ENCODE assay signal across 8 mouse cellular contexts in genomic region chr1:74295456-74296171, GRCm38 (mm10). TPM values are rescaled to one million over a fixed set of nuclear protein-coding genes. Genes with fewer than 3 reads are reported as not detected.
A peak's percentile ranks its signal among the peaks of the same experiment; 100 is the strongest.
DNase-seq lines count a peak whose midpoint lies in the region; ATAC-seq lines count a peak whose summit lies in the region.

No protein-coding gene starts in this region.

- H3K9me3 ChIP-seq in hindbrain, embryonic 13.5 days, result no peaks in the 10 kb centered on the region

- DNase-seq in adipocyte (ENCODE audit: low spot score), result peak; percentile 97
- DNase-seq in cerebellum, postnatal 4 days (ENCODE audit: low spot score in 2 of 2), result peak; percentile 75 to 83
- peak; percentile 80 to 87 for DNase-seq in frontal cortex, postnatal 36 days (ENCODE audit: low spot score in 2 of 2)
- DNase-seq in layer of hippocampus, postnatal 25 days (ENCODE audit: extremely low spot score in 1 of 2, low spot score in 1 of 2), result peak; percentile 56 to 57
- DNase-seq in lung, postnatal 10 days, result peak; percentile 98
- peak; percentile 86 for DNase-seq in ovary, postnatal 36 days (ENCODE audit: low spot score)
- DNase-seq in urinary bladder, postnatal 25 days (ENCODE audit: low spot score), result peak; percentile 83

- peak overlapping the region; percentile 86 for H3K27ac ChIP-seq in hindbrain, embryonic 13.5 days

- H3K27me3 ChIP-seq in hindbrain, embryonic 13.5 days, result no peaks in the 10 kb centered on the region

- peaks cover 30% of the 10 kb centered on the region for H3K4me1 ChIP-seq in hindbrain, embryonic 13.5 days (replicated peaks)

- H3K9ac ChIP-seq in hindbrain, embryonic 13.5 days, result peak overlapping the region; percentile 53

- peak overlapping the region; percentile 16; the same call in 1 of the 2 replicates for H3K4me2 ChIP-seq in hindbrain, embryonic 13.5 days

- ATAC-seq in hindbrain, embryonic 13.5 days (ENCODE audit: low FRiP score), result peak; percentile 89

- no peak overlapping the region for H3K4me3 ChIP-seq in hindbrain, embryonic 13.5 days

- WGBS in hindbrain, embryonic 13.5 days, result 27% methylated on average over 9 of the region's 9 CpGs

- H3K36me3 ChIP-seq in hindbrain, embryonic 13.5 days, result peaks cover 42% of the 10 kb centered on the region

RNA-seq across cellular contexts. Expression of gene Tmbim1, which starts 9.8 kb away (rescaled TPM):
- 7.8 and 8.6 TPM in 2 replicates for polyA plus RNA-seq in hindbrain, embryonic 13.5 days (2015; fragmentation: Nextera tagmentation; extraction: Ambion mirVana)
- 10 to 100 TPM; 28.3 to 28.7 TPM for total RNA-seq in layer of hippocampus, postnatal 25 days (2021)

RNA-seq across cellular contexts. Expression of gene Pnkd, which starts 10.9 kb away (rescaled TPM):
- polyA plus RNA-seq in hindbrain, embryonic 13.5 days (2015; fragmentation: Nextera tagmentation; extraction: Ambion mirVana), result 98.2 and 102 TPM in 2 replicates
- total RNA-seq in layer of hippocampus, postnatal 25 days (2021), result 100 to 1,000 TPM; 192 to 193 TPM

RNA-seq across cellular contexts. Expression of gene Aamp, which starts 11.1 kb away (rescaled TPM):
- polyA plus RNA-seq in hindbrain, embryonic 13.5 days (2015; fragmentation: Nextera tagmentation; extraction: Ambion mirVana), result 199 and 206 TPM in 2 replicates
- total RNA-seq in layer of hippocampus, postnatal 25 days (2021), result 100 to 1,000 TPM; 143 to 156 TPM

RNA-seq across cellular contexts. Expression of gene Gpbar1, which starts 17.3 kb away (rescaled TPM):
- polyA plus RNA-seq in hindbrain, embryonic 13.5 days (2015; fragmentation: Nextera tagmentation; extraction: Ambion mirVana), result 0.42 TPM in 1 of 2 replicates, not detected in the other
- total RNA-seq in layer of hippocampus, postnatal 25 days (2021), result not detected

RNA-seq across cellular contexts. Expression of gene Arpc2, which starts 59.7 kb away (rescaled TPM):
- polyA plus RNA-seq in hindbrain, embryonic 13.5 days (2015; fragmentation: Nextera tagmentation; extraction: Ambion mirVana), result 390 and 405 TPM in 2 replicates
- 100 to 1,000 TPM; 404 to 421 TPM for total RNA-seq in layer of hippocampus, postnatal 25 days (2021)
